Mouse (Mus musculus) lung, embryonic 15.5 days (tissue): ENCODE results near the gene Slc43a3. TPM values are rescaled to one million over a fixed set of nuclear protein-coding genes. Genes with fewer than 3 reads are reported as not detected.

ENCODE experiments used
- ATAC-seq: fragments of 200-750 bp; cut with Nextera tagmentation; 2 replicates; pipeline ENCODE4 v1.8.0; 2017; ENCODE audit warnings: moderate number of reproducible peaks, borderline replicate concordance; ENCODE audit not compliant: low FRiP score, low TSS enrichment; ENCODE audit errors: extremely low read depth
- H3K27ac ChIP-seq: fragments of 300-500 bp; sonication (generic); 2 replicates; pipeline ENCODE4 v1.5.1; 2015; ENCODE audit warnings: moderate library complexity, mild to moderate bottlenecking, inconsistent platforms
- H3K27me3 ChIP-seq: fragments of 300-500 bp; sonication (generic); 2 replicates; pipeline ENCODE4 v1.6.1; 2015; ENCODE audit warnings: inconsistent platforms
- H3K36me3 ChIP-seq: fragments of 300-500 bp; sonication (generic); 2 replicates; pipeline ENCODE4 v1.6.1; 2015; ENCODE audit warnings: inconsistent platforms
- H3K4me1 ChIP-seq: fragments of 300-500 bp; sonication (generic); 2 replicates; pipeline ENCODE4 v1.6.1; 2015; ENCODE audit warnings: inconsistent platforms
- H3K4me2 ChIP-seq: fragments of 300-500 bp; sonication (generic); 2 replicates; pipeline ENCODE4 v1.6.1; 2015; ENCODE audit warnings: inconsistent platforms, mild to moderate bottlenecking, moderate library complexity
- H3K4me3 ChIP-seq: fragments of 300-500 bp; sonication (generic); 2 replicates; pipeline ENCODE4 v1.5.1; 2015; ENCODE audit warnings: mild to moderate bottlenecking, inconsistent platforms
- H3K9ac ChIP-seq: fragments of 300-500 bp; sonication (generic); 2 replicates; pipeline ENCODE4 v1.6.1; 2015; ENCODE audit warnings: inconsistent platforms
- H3K9me3 ChIP-seq: fragments of 300-500 bp; sonication (generic); 2 replicates; pipeline ENCODE4 v1.6.1; 2016; ENCODE audit warnings: inconsistent platforms
- WGBS: fragments of 180-500 bp; shearing (Covaris S2); methylation state at CpG from one replicate; pipeline ENCODE4 v1.1.7; 2015; 5-methylcytosine and 5-hydroxymethylcytosine counted together
- microRNA-seq: library from miRNA; unstranded; fragments of <30 nt; microRNA quantifications from one replicate; pipeline ENCODE4, GENCODE M21; 2016
- polyA plus RNA-seq: library from polyadenylated mRNA; unstranded; fragments of >200 nt; fragmentation: Nextera tagmentation; extraction: Ambion mirVana; gene quantifications from 2 replicates; pipeline ENCODE4 v1.2.1, GENCODE M21; 2015

Slc43a3 gene
- polyA plus RNA-seq, 1 experiment from 2014 or later = 89.7 TPM

- H3K4me2 ChIP-seq = no peak overlapping the region
- 0 out of 2 replicates have a peak, but pooled peaks cover 5% of the 10 kb centered on the region for H3K4me1 ChIP-seq
- no peaks in the 10 kb centered on the region for H3K36me3 ChIP-seq
- ATAC-seq = peak; percentile 55; the same call in 1 of the 2 replicates
- H3K27ac ChIP-seq = 0 out of 2 replicates have a peak overlapping the region, but pooled peaks have one; percentile 47
- 59% methylated on average over 13 of the region's 13 CpGs for WGBS
- H3K9ac ChIP-seq = no peak overlapping the region
- no peaks in the 10 kb centered on the region for H3K27me3 ChIP-seq
- H3K4me3 ChIP-seq = no peak overlapping the region
- no peaks in the 10 kb centered on the region for H3K9me3 ChIP-seq
Measured at GRCm38 (mm10) chr2:85001497-85001896, 65.1 kb downstream of the Slc43a3 start.

GRCm38 (mm10) chr2:85002575-85002974 is 66.2 kb downstream of the Slc43a3 start:
- no peak overlapping the region for H3K4me2 ChIP-seq
- no peaks in the 10 kb centered on the region for H3K9me3 ChIP-seq
- no peaks in the 10 kb centered on the region for H3K27me3 ChIP-seq
- no peak overlapping the region for H3K4me3 ChIP-seq
- H3K36me3 ChIP-seq = no peaks in the 10 kb centered on the region
- H3K4me1 ChIP-seq = 0 out of 2 replicates have a peak, but pooled peaks cover 5% of the 10 kb centered on the region
- WGBS = 51% methylated on average over 8 of the region's 8 CpGs
- no peak overlapping the region for H3K9ac ChIP-seq
- no peak overlapping the region for H3K27ac ChIP-seq
- no peak for ATAC-seq

GRCm38 (mm10) chr2:85004341-85004740 is 68.0 kb downstream of the Slc43a3 start:
- no peak overlapping the region for H3K27ac ChIP-seq
- H3K4me1 ChIP-seq = 0 out of 2 replicates have a peak, but pooled peaks cover 5% of the 10 kb centered on the region
- H3K4me2 ChIP-seq = no peak overlapping the region
- no peak for ATAC-seq
- H3K4me3 ChIP-seq = no peak overlapping the region
- H3K27me3 ChIP-seq = no peaks in the 10 kb centered on the region
- H3K9ac ChIP-seq = no peak overlapping the region
- H3K9me3 ChIP-seq = no peaks in the 10 kb centered on the region
- H3K36me3 ChIP-seq = no peaks in the 10 kb centered on the region
- WGBS = 77% methylated on average over 4 of the region's 4 CpGs

DNA sequence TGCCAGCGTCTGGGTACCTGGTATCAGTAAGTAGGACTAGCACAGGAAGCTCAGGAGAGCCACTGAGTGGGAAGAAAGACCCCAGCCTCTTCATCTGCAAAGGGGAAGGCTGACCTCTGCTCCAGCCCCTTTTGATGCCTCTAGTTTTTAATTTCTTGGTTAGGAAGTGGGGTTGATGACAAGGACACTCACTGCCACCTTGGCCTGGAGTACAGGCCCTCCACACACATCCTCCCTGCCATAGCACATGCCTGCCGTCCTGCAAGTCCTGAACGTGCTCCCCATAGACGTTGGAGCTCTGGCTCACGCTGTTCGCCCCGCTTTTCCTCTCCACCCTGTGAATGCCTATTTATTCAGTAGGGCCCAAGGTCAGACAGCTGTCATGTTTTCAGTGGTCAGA is 70.2 kb downstream of the Slc43a3 start:
- Histone ChIP-seq H3K4me3 (no peak overlapping the region), H3K36me3 (no peaks in the 10 kb centered on the region), H3K4me1 (0 out of 2 replicates have a peak, but pooled peaks cover 6% of the 10 kb centered on the region), H3K27ac (no peak overlapping the region), H3K9ac (no peak overlapping the region), H3K27me3 (no peaks in the 10 kb centered on the region), H3K9me3 (no peaks in the 10 kb centered on the region), H3K4me2 (no peak overlapping the region)
- WGBS = 80% methylated on average over 7 of the region's 7 CpGs
- ATAC-seq = no peak

- H3K9me3 ChIP-seq = no peaks in the 10 kb centered on the region
- no peaks in the 10 kb centered on the region for H3K36me3 ChIP-seq
- no peak overlapping the region for H3K9ac ChIP-seq
- WGBS = 18% methylated on average over 4 of the region's 4 CpGs
- no peak overlapping the region for H3K4me2 ChIP-seq
- H3K4me1 ChIP-seq = peaks cover 9% of the 10 kb centered on the region; the same call in 1 of the 2 replicates
- ATAC-seq = no peak
- H3K27ac ChIP-seq = no peak overlapping the region
- H3K4me3 ChIP-seq = no peak overlapping the region
- H3K27me3 ChIP-seq = no peaks in the 10 kb centered on the region
Measured at GRCm38 (mm10) chr2:85007729-85008128, 71.3 kb downstream of the Slc43a3 start.

Small RNA genes lying within 50 kb of the gene (microRNA-seq; reads per million reads assigned to microRNA genes)
- gene Gm24332 = not detected

Other genes starting within 250 kb of the Slc43a3 start
- 24.5 and 24.9 TPM in 2 replicates for gene Zdhhc5, start 221.4 kb upstream of the Slc43a3 start, polyA plus RNA-seq
- gene Clp1, start 209.2 kb upstream of the Slc43a3 start, polyA plus RNA-seq = 27.1 and 29.3 TPM in 2 replicates
- 6.3 and 6.6 TPM in 2 replicates for gene Ypel4, start 202.5 kb upstream of the Slc43a3 start, polyA plus RNA-seq
- gene Gm19426, start 192.9 kb upstream of the Slc43a3 start, polyA plus RNA-seq = 7.3 and 9.8 TPM in 2 replicates
- gene Serping1, start 161.1 kb upstream of the Slc43a3 start, polyA plus RNA-seq = 92.3 and 104 TPM in 2 replicates
- 63.8 and 63.9 TPM in 2 replicates for gene Ube2l6, start 137.8 kb upstream of the Slc43a3 start, polyA plus RNA-seq
- 0.20 and 0.27 TPM in 2 replicates for gene Smtnl1, start 113.9 kb upstream of the Slc43a3 start, polyA plus RNA-seq
- gene Timm10, start 109.6 kb upstream of the Slc43a3 start, polyA plus RNA-seq = 44.3 and 48.0 TPM in 2 replicates
- gene Slc43a1, start 97.7 kb upstream of the Slc43a3 start, polyA plus RNA-seq = 15.1 and 15.9 TPM in 2 replicates
- gene Rtn4rl2, start 49.9 kb upstream of the Slc43a3 start, polyA plus RNA-seq = 0.70 and 0.79 TPM in 2 replicates
- gene Prg2, start 43.9 kb downstream of the Slc43a3 start, polyA plus RNA-seq = 0.20 and 0.24 TPM in 2 replicates
- not detected in 2 replicates for gene Prg3, start 51.6 kb downstream of the Slc43a3 start, polyA plus RNA-seq
- gene Ssrp1, start 100.7 kb downstream of the Slc43a3 start, polyA plus RNA-seq = 298 and 303 TPM in 2 replicates
- gene P2rx3, start 100.9 kb downstream of the Slc43a3 start, polyA plus RNA-seq = 0.77 and 0.91 TPM in 2 replicates
- 38.8 and 53.6 TPM in 2 replicates for gene Tnks1bp1, start 111.4 kb downstream of the Slc43a3 start, polyA plus RNA-seq
- gene Aplnr, start 199.6 kb downstream of the Slc43a3 start, polyA plus RNA-seq = 181 and 184 TPM in 2 replicates